Mouse (Mus musculus): Measurements from ENCODE around the gene Glis1.

- no peak for TF ChIP-seq CTCF (IDR thresholded peaks at IDR 0.05; ENCODE audit: insufficient read depth, low read depth, low read length)
- no peak for TF ChIP-seq POLR2A (IDR thresholded peaks at IDR 0.05; ENCODE audit: insufficient read depth, low read depth, low read length)
These were observed 84.4 kb downstream of the Glis1 start for GRCm38 (mm10) chr4:107518766-107519165.
